Mouse (Mus musculus): ENCODE measurements around the gene Gns. TPM values are rescaled to one million over a fixed set of nuclear protein-coding genes. Genes with fewer than 3 reads are reported as not detected.

Gene Gns
- polyA plus RNA-seq, 1 experiment from 2014 or later = 25.0 TPM

DNA sequence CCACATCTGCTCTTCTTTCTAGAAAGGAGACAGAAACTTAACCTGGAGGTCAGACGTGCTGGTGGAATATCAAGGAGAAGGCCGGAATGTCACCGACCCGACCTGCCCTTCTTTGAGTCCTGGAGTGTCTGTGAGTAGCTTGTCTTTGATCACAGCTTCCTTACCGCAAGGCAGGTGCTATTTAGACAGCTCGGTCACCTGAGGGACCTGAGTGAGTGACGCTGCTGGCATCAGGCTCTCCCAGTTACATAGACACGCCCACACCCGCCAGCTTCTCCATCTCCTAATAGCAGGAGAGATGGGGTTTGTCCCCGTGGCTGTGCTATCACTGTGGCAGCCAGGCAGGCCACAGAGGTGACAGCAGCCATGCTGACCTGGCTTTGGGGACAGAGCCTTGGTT is 25.7 kb downstream of the Gns start:
- H3K9ac ChIP-seq = no peak overlapping the region
- H3K36me3 ChIP-seq (ENCODE audit: poor library complexity, severe bottlenecking) = peaks cover 98% of the 10 kb centered on the region
- H3K4me1 ChIP-seq = no peaks in the 10 kb centered on the region
- H3K9me3 ChIP-seq (replicated peaks) = no peaks in the 10 kb centered on the region
- H3K4me3 ChIP-seq = no peak overlapping the region
- H3K27me3 ChIP-seq = no peaks in the 10 kb centered on the region
- H3K27ac ChIP-seq = no peak overlapping the region
- ATAC-seq = no peak
- WGBS = 89% methylated on average over 10 of the region's 10 CpGs
- H3K4me2 ChIP-seq = no peak overlapping the region

DNA sequence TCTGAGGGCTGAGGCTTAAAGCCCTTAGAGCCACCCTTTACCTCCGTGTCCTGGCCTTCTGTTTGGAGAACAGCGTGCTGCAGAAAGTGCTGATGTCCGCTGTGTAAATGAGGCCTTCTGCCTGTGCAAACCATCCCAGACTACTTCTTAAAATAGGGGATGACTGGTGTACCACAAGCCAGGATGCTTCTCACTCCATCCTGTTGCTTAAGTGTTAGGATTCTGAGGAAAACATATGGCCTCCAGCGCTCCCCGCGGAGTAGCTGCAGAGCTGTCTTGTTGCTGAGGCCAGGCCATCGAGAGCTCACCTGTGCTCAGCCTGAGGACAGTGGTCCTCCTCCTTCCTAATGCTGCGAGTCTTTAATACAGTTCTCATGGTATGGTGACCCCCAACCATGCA is 27.0 kb downstream of the Gns start:
- Histone ChIP-seq H3K27ac (no peak overlapping the region), H3K4me2 (no peak overlapping the region), H3K9me3 (replicated peaks) (no peaks in the 10 kb centered on the region), H3K9ac (no peak overlapping the region), H3K36me3 (ENCODE audit: poor library complexity, severe bottlenecking) (peaks cover 99% of the 10 kb centered on the region), H3K27me3 (no peaks in the 10 kb centered on the region), H3K4me3 (no peak overlapping the region), H3K4me1 (no peaks in the 10 kb centered on the region)
- 96% methylated on average over 8 of the region's 8 CpGs for whole genome bisulfite sequencing
- ATAC-seq = no peak

DNA sequence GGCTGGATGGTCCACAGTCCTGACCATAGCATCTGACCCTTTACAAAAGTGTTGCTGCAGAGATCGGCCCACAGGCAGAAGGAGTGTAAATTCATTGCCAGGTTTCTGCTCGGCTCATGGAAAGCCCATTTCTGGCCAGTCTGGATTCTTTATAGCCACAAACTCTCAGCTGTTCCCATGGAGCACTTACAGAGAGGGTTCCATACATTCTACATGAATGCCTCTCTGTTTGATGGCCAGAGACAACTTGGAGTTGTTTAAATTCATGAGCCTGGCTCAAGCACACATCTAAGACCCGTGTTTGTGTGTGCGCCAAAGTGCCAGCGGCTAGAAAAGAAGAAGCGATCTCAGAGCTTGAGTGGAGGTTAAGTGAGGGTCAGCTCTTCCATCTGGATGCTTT is 29.4 kb downstream of the Gns start:
- Histone ChIP-seq H3K9me3 (replicated peaks) (no peaks in the 10 kb centered on the region), H3K36me3 (ENCODE audit: poor library complexity, severe bottlenecking) (peaks cover 78% of the 10 kb centered on the region), H3K4me3 (no peak overlapping the region), H3K4me2 (no peak overlapping the region), H3K27me3 (no peaks in the 10 kb centered on the region), H3K9ac (no peak overlapping the region), H3K27ac (no peak overlapping the region), H3K4me1 (no peaks in the 10 kb centered on the region)
- no peak for ATAC-seq
- 87% methylated on average over 6 of the region's 6 CpGs for WGBS

DNA sequence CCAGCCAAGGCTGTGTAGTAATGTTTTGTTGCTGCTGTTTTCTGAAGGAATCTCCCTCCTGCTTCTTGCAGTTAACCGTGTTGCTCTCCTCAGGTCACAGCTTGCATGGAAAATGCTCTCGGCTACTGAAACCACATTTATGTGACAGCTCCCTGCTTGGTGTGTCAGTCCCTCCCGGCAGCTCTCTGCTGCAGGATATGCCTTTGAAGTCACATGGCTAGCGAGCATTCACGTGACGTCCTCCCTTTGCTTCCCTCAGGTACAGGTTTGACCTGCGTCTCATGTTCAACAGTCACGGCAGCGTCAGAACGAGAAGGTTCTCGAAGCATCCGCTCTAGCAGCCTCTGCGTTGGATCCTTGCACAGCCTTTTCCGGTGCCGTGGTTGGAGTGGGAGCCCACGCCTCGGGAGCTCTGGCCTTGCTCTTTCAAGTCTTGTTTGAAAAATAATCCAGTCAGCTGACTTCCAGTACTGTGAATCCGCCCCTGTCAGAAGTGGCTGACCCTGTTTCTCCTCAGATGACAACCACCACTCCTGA is 30.0 kb downstream of the Gns start:
- Histone ChIP-seq H3K9me3 (replicated peaks) (no peaks in the 10 kb centered on the region), H3K27me3 (no peaks in the 10 kb centered on the region), H3K36me3 (ENCODE audit: poor library complexity, severe bottlenecking) (peaks cover 73% of the 10 kb centered on the region), H3K4me3 (no peak overlapping the region), H3K9ac (no peak overlapping the region), H3K4me2 (no peak overlapping the region), H3K27ac (no peak overlapping the region), H3K4me1 (no peaks in the 10 kb centered on the region)
- 93% methylated on average over 18 of the region's 18 CpGs for WGBS
- ATAC-seq = no peak

DNA sequence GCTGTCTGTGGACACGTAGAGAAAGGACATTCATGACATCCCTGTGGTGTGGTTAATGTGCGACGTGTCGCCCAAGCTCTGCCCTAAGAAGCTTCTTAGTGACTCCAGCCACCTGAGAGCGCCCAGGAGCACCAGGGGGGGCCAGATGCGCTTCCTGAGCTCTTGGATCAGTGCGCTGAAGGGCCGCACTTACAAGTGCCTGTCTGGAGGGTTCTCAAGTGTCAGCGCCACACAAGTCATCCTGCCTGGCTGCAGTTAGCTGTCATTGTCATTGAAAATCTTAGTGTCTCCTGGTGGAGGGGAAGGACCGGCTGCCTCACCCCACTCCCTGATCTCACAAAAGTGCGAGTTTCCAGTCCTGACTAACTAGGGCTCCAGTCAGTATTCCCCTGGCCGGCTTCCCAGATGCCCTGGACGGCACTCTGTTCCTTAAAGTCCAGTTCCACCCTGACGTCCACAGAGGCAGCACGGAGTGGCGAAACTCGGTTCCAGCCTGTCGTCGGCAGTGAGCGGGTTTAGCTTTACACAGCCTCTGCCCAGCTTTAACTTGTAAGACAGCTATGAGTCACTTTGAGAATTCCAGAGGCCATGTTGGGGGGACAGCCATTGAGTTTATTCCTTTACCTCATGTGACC is 30.8 kb downstream of the Gns start:
- Histone ChIP-seq H3K4me1 (no peaks in the 10 kb centered on the region), H3K36me3 (ENCODE audit: poor library complexity, severe bottlenecking) (peaks cover 65% of the 10 kb centered on the region), H3K9me3 (replicated peaks) (no peaks in the 10 kb centered on the region), H3K27ac (no peak overlapping the region), H3K9ac (no peak overlapping the region), H3K4me3 (no peak overlapping the region), H3K27me3 (no peaks in the 10 kb centered on the region), H3K4me2 (no peak overlapping the region)
- 89% methylated on average over 20 of the region's 20 CpGs for WGBS
- no peak for ATAC-seq

DNA sequence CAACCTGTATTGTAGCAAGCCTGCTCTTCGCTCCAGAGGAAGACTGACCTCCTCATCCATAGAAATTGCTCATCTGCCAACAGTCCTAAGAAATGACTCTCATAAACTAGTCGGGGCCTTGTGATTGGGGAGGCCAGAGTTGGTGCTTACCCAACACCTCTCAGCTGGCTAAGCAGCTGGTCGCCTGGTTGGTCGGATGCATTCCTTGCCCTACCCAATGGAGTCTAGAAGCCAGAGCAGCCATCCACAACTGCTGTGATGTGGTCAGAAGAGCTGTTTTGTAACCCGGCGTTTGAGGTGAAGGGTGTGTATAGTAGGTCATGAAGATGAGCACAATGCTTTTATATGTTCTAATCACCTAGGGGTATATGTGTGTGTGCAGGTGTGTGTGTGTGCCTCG is 33.7 kb downstream of the Gns start:
- H3K27me3 ChIP-seq = no peaks in the 10 kb centered on the region
- no peak for ATAC-seq
- 92% methylated on average over 7 of the region's 7 CpGs for WGBS
- no peak overlapping the region for H3K27ac ChIP-seq
- H3K9me3 ChIP-seq (replicated peaks) = no peaks in the 10 kb centered on the region
- no peak overlapping the region for H3K9ac ChIP-seq
- no peak overlapping the region for H3K4me3 ChIP-seq
- H3K36me3 ChIP-seq (ENCODE audit: poor library complexity, severe bottlenecking) = peaks cover 35% of the 10 kb centered on the region
- H3K4me2 ChIP-seq = no peak overlapping the region
- no peaks in the 10 kb centered on the region for H3K4me1 ChIP-seq

DNA sequence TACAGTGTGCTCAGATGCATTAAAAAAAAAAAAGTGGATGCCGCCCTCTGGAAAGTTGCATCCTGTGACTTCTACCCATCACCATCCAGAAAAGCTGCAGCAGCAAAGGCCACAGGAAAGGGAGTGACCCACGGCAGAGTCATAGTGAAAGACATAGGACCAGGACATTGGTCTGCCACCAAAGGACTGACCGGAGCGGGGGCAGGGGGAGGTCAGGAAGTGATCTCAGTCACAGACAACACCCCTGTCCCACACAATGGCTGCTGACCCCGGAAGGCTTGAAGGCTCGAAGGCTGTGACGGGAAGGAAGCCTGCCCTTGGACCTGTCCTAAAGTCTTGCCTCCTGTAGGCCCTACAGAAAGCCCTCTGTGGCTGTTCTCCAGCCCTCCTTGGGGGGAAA is 36.1 kb downstream of the Gns start:
- no peaks in the 10 kb centered on the region for H3K27me3 ChIP-seq
- ATAC-seq = no peak

DNA sequence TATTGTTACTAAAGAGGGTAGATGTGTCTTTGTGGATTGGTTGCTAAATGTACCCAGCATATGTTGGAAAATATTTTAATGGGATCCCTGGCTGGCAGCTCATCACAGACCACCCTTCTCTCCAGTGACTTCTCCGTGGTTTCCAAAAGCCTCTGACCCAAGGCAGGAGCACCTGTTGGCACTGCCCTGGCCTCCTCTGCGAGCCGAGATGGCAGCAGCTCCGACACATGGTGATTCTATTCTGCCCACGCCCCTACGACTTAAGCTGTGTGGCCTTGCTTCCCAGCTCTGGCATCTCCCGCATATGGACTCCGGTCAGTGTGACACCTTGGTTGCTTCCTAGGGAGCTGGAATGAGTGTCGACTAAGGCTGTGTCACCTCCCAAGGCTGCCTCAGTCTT is 38.2 kb downstream of the Gns start:
- Histone ChIP-seq H3K9ac (no peak overlapping the region), H3K27ac (no peak overlapping the region)
- 77% methylated on average over 9 of the region's 9 CpGs for WGBS

More for the DNA sequence above, 36.1 kb downstream of the Gns start:
- Histone ChIP-seq H3K27ac (no peak overlapping the region), H3K4me3 (no peak overlapping the region), H3K9ac (no peak overlapping the region), H3K36me3 (ENCODE audit: poor library complexity, severe bottlenecking) (peaks cover 12% of the 10 kb centered on the region), H3K4me1 (no peaks in the 10 kb centered on the region), H3K9me3 (replicated peaks) (no peaks in the 10 kb centered on the region), H3K4me2 (no peak overlapping the region)
- 82% methylated on average over 7 of the region's 7 CpGs for WGBS

DNA sequence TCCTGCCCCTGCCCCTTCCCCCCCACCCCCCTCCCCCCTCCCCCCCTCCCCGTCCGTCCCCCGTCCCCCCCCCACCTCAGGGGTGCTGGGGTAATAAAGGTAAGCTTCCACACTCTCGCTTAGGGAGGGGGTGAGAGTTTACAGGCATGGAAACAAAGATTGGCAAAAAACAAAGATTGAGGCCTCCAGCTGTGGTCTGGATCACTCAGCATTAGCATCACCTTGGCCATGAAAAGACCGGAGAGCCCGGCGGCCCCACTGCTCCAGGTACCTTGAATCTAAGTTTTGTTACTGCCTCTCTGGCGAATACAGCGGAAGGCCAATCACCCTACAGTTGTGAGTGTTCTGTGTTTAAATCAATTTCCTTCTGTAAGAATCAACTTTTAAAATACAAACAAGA is 39.1 kb downstream of the Gns start:
- no peaks in the 10 kb centered on the region for H3K9me3 ChIP-seq (replicated peaks)
- H3K36me3 ChIP-seq (ENCODE audit: poor library complexity, severe bottlenecking) = no peaks in the 10 kb centered on the region
- H3K27ac ChIP-seq = no peak overlapping the region
- no peak overlapping the region for H3K4me2 ChIP-seq
- no peak overlapping the region for H3K9ac ChIP-seq
- ATAC-seq = no peak
- no peaks in the 10 kb centered on the region for H3K4me1 ChIP-seq
- no peaks in the 10 kb centered on the region for H3K27me3 ChIP-seq
- WGBS = 62% methylated on average over 6 of the region's 9 CpGs
- no peak overlapping the region for H3K4me3 ChIP-seq

More for the DNA sequence above, 38.2 kb downstream of the Gns start:
- Histone ChIP-seq H3K4me1 (no peaks in the 10 kb centered on the region), H3K9me3 (replicated peaks) (no peaks in the 10 kb centered on the region), H3K36me3 (ENCODE audit: poor library complexity, severe bottlenecking) (no peaks in the 10 kb centered on the region), H3K4me3 (no peak overlapping the region), H3K27me3 (no peaks in the 10 kb centered on the region), H3K4me2 (no peak overlapping the region)
- no peak for ATAC-seq

DNA sequence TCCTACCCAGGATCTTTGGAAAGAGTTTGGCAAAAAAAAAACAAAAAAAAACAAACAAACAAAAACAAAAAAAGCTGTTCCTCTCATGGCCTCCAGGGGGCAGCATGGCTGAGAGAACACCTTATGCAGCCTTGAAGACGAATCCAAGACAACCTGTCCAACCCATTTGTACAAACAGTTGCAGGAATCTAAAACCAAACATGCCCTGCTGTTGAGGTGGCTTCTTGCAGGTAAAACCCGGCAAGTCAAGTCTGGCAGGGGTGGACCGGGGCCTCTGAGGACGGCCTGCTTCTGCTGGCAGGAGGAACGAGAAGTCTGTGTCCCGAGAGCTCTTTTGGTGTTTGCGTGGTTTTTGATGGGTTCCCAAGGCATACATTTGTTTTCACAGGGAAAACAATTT is 44.8 kb downstream of the Gns start:
- H3K4me2 ChIP-seq = no peak overlapping the region
- H3K4me1 ChIP-seq = no peaks in the 10 kb centered on the region
- no peaks in the 10 kb centered on the region for H3K9me3 ChIP-seq (replicated peaks)
- H3K27me3 ChIP-seq = no peaks in the 10 kb centered on the region
- no peak overlapping the region for H3K9ac ChIP-seq
- no peak overlapping the region for H3K4me3 ChIP-seq
- WGBS = 73% methylated on average over 7 of the region's 7 CpGs
- no peaks in the 10 kb centered on the region for H3K36me3 ChIP-seq (ENCODE audit: poor library complexity, severe bottlenecking)
- no peak overlapping the region for H3K27ac ChIP-seq
- no peak for ATAC-seq

DNA sequence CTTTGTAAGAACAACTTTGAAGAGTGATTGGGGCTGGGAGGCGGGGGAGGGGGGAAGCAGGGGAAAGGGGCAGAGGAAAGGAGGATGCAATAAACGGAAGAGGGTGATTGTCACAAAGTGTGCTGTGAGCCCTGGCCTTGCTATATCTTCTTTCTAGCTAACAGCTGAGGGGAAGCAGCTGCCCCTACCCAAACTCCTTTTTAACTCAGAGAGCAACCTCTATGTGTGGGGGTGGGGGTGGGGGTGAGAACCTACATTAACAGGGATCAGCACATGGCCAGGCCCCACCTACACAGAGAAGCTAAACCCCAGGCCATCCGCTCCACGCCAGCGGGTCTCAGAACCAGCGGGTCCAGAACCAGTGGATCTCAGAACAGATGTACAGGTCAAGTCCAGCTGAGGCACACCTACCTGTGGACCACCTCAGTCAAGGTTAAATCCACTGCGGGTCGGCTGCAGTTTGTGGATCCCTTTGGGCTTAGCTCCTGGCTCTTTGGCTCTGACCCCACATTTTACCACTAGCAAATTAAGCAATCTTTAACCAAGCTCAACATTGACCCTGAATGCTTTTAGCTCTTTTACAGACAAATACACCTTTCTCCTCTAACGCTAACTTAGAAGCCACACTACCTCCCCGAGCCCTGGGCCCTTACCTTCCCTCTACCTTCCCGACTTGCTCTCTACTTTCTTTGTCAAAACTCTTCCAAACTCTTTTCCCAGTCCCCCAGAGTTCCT is 47.0 kb downstream of the Gns start:
- Histone ChIP-seq H3K9ac (no peak overlapping the region), H3K9me3 (replicated peaks) (no peaks in the 10 kb centered on the region), H3K36me3 (ENCODE audit: poor library complexity, severe bottlenecking) (no peaks in the 10 kb centered on the region), H3K27ac (no peak overlapping the region), H3K4me1 (no peaks in the 10 kb centered on the region), H3K4me2 (no peak overlapping the region), H3K27me3 (no peaks in the 10 kb centered on the region), H3K4me3 (no peak overlapping the region)
- ATAC-seq = no peak
- WGBS = 88% methylated on average over 11 of the region's 11 CpGs

DNA sequence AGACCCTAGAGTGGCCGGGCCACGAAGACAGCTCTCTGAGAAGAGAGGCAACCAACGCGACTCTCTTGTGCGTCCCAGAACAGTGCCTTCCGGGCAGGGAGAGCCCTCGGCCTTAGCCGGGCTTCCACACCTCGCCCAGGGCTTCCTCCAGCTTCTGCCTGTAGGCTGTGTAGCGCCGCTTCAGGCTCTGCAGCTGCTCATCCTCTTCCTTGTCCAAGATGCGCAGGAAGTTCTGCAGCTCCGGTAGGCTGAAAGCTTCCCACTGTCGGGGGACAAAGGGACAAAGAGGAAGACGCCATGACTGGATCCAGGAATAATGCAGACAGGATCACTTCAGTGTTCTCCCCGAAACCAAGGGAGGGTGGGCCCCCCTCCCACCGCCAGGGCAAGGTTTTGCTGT is 47.9 kb downstream of the Gns start:
- 86% methylated on average over 17 of the region's 17 CpGs for WGBS

More for the DNA sequence above, 47.9 kb downstream of the Gns start:
- Histone ChIP-seq H3K36me3 (ENCODE audit: poor library complexity, severe bottlenecking) (no peaks in the 10 kb centered on the region), H3K9me3 (replicated peaks) (no peaks in the 10 kb centered on the region), H3K4me3 (no peak overlapping the region), H3K27me3 (no peaks in the 10 kb centered on the region), H3K4me1 (no peaks in the 10 kb centered on the region), H3K9ac (no peak overlapping the region), H3K27ac (no peak overlapping the region), H3K4me2 (no peak overlapping the region)
- no peak for ATAC-seq

All from forebrain, embryonic 13.5 days (tissue).